Mouse (Mus musculus) Muller cell, postnatal 12 days (primary cell): Measurements from ENCODE around the gene Gm10945.

ENCODE experiments used
- DNase-seq: peaks from one replicate; pipeline ENCODE4 v3.0.0-alpha.2; 2015; ENCODE audit errors: inconsistent ontology term

The Gm10945 gene

GRCm38 (mm10) chr10:6761287-6761811 lies at the start of gene Gm10945:
Gm10945 (minus strand) TSS chr10:6761761.
- DNase-seq, result peak; percentile 17

DNA sequence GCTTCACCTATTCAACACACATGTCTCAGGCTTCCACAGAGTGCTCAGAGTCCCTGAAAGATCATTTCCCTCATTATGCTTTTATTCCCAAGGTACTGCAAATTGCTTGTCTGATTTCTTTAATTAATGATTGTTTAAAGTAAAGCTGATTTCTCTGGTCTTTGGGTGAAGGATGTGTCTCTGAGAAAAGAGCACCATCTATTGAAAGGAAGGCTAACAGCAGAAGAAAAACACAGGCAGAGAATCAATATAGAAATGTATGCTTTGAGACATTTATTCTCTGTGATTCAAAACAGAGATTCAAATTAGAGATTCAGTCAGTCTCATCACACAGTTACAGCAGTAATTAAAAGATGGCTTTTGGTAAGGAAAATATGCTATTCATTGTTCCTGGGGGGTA lies 28.7 kb upstream of the Gm10945 start:
- DNase-seq, result no peak

DNA sequence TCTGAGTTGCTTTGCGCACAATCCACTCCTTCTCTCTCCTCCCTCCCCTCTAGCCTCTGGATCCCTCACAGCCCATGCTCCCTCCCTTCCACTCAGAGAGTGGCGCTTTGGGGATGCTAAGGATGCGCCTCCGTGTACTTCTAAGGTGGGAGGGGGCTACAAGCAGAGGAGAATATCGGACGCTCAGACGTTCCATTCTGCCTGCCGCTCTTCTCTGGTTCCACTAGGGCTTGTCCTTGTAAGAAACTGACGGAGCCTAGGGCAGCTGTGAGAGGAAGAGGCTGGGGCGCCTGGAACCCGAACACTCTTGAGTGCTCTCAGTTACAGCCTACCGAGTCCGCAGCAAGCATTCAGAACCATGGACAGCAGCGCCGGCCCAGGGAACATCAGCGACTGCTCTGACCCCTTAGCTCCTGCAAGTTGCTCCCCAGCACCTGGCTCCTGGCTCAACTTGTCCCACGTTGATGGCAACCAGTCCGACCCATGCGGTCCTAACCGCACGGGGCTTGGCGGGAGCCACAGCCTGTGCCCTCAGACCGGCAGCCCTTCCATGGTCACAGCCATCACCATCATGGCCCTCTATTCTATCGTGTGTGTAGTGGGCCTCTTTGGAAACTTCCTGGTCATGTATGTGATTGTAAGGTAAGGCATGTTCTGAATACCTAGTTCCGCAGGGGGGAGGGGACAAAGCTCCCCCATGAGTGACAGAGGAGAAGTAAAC lies 27.1 kb upstream of the Gm10945 start:
- DNase-seq, result peak; percentile 31

GRCm38 (mm10) chr10:6758206-6758605 lies 3.4 kb downstream of the Gm10945 start, which contains the start of gene Oprm1:
Oprm1 (plus strand) TSS chr10:6758506.
- no peak for DNase-seq

DNA sequence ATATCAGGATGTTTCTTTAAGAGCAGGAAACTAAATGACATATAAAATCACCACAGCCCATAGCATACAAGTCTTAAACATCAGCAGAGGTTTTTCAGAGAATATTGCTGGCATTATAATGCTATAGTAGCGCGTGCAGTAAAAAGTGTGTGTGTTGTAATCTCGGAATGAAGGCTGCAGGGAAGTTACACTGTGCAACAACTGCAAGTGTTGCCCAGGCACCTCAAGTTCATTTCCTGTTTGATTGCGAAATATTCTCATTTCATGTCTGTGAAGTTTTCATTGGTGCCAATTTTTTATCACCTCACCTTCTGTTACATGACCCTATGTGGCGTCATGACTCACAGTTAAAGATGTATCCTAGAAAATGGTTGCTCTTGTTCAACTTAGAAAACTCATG lies 8.2 kb downstream of the Gm10945 start:
- no peak for DNase-seq

DNA sequence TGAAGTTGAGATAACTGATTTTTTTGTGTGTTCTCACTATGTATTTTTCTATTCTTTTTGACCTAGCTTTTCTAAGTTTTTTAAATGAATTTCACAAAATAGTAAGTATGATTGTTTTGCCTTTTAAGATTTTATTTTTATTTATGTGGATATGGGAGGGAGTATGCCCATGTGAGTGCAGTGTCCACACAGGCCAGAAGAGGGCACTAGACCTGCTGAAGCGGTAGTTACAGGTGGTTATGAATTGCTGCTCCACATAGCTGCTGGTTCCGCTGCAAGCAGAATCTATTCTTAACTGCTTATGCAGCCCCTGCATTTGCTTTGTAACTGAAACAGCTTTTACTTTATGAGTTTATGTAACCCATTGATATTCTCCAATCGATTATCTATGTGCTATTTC lies 33.1 kb downstream of the Gm10945 start:
- DNase-seq, result no peak

DNA sequence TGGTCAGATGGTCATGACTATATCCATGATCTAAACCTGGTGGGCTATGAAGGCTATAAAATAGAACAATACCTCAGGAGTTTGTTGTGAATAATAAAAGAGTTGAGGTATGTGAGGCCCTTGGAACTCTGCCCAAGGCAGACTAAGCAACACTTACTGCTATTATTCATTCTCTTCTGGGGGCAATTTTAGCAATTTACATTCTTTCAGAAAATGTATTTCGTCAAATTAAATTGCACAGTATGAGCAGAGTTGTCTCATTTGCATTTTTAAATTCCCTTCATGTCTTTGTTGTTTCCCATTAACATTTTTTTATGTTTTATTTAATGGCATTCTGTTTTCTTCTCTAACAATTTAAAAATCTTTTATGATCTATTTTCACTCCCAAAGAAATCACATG lies 37.8 kb downstream of the Gm10945 start:
- peak; percentile 9 for DNase-seq

DNA sequence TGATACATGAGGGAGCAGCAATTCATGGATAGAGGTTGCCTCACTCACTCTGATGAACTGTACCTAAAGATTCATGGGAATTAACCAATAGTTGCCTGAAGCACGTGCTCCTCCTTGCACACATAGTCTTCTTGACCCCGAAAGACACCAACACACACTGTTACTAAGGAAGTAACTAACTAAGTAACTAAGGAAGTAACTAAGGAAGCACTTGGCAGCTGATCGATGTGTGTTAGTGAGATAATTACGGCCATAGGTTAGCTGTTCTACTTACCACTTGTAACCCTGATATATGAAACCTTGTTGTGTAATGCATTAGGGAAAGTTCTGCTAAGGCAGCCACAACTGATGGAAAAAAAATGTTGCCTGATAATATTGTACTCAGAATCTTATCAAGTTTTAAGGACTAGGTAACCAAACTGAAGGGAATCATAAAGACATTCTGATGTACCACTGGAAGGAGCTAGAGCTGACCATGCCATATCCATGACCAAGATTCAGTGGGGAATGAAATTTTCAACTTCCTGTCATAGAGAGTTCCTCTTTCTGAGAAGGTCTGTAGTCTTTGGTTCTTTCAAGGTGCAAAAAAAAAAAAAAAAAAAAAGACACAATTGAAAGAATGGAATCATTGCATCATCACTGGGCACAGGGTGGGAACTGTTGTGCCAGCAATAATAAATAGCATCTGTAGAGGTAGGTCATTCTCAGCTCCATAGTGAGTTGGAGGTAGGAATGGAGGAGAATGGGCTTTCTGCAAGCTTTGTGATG lies 44.2 kb downstream of the Gm10945 start:
- DNase-seq, result no peak

GRCm38 (mm10) chr10:6705226-6705885 lies 56.2 kb downstream of the Gm10945 start:
- no peak for DNase-seq

DNA sequence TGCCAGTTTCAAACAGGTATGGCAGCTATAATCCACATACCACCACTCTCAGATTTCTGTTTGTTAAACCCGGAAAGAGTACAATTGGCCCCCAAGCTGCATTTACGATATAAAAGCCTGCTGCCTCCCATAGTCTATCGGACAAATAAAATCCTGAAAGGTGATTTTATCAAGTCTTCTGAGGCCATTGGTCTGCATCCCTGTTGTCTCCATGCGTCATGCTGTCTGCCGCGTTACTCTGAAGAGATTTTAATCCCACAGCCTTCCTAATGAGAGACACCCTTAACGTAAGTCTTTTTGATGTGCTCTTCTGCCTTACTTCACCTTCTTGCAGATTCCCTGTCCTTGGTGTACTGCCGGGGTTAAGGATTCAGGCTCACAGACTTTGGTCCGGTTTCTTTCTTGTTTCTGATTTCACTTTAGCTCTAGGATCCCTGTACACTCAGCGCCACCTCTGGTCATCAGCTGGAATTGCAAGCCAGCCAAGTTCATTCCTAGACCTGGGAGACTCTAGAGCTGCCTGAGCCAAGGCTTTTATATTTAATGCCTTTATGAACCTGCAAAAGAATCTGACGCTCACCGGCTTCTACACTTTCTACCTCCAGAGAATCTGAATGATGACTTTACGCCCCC lies 67.2 kb downstream of the Gm10945 start:
- peak; percentile 46 for DNase-seq
